Mouse (Mus musculus): ENCODE measurements around the gene Fkbp2. TPM values are rescaled to one million over a fixed set of nuclear protein-coding genes. Genes with fewer than 3 reads are reported as not detected.
"Not testable (repeated sequence)": the region's sequence is repeated elsewhere in the genome, so short reads cannot be mapped to it uniquely, and the experiment has no call there.

The Fkbp2 gene
- polyA plus RNA-seq, 1 experiment from 2014 or later = 147 TPM

GRCm38 (mm10) chr19:6997721-6998290, 17.5 kb upstream of the Fkbp2 start:
- Histone ChIP-seq H3K9ac (no peak overlapping the region), H3K4me2 (no peak overlapping the region), H3K27me3 (no peaks in the 10 kb centered on the region), H3K27ac (replicated peaks) (no peak overlapping the region), H3K9me3 (no peaks in the 10 kb centered on the region), H3K4me3 (no peak overlapping the region), H3K36me3 (peaks cover 18% of the 10 kb centered on the region), H3K4me1 (replicated peaks) (peaks cover 45% of the 10 kb centered on the region)
- no peak for ATAC-seq (ENCODE audit: low FRiP score, low read depth)
- WGBS = 86% methylated on average over 9 of the region's 9 CpGs

DNA sequence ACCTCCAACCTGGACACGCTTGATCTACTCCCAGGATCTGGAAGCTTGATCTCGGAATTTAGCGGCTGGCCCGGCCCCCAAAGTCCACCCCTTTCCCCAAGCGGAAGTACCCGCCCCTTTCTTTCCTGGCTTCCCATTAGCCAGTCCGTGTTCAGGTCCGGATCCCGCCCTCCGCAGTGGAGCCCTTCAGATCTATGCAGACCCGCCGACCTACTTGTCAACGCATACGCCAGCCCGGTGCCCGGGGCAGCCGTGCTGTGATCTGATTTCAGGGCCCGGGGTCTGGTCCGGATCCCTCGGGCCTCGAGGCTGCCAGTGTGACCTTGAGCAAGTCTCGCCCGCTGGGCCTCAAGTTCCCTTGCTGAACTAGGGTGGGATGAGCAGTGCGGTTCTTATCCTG, 15.7 kb upstream of the Fkbp2 start, which contains the start of the genes Nudt22 and Trpt1:
Nudt22 (minus strand) TSS at position 112 of the 400 bp plus-strand sequence.
Trpt1 (plus strand) TSS at position 126 of the 400 bp plus-strand sequence.
- Histone ChIP-seq H3K27me3 (no peaks in the 10 kb centered on the region), H3K36me3 (peaks cover 18% of the 10 kb centered on the region), H3K9me3 (no peaks in the 10 kb centered on the region), H3K9ac (peak within 1 kb of the TSS; percentile 68), H3K4me1 (replicated peaks) (peaks cover 54% of the 10 kb centered on the region), H3K4me3 (peak within 1 kb of the TSS; percentile 61), H3K27ac (replicated peaks) (peak within 1 kb of the TSS; percentile 78), H3K4me2 (peak within 1 kb of the TSS; percentile 86)
- peak; percentile 79 for ATAC-seq (ENCODE audit: low FRiP score, low read depth)
- WGBS = under 1% methylated on average over 24 of the region's 24 CpGs

- Histone ChIP-seq H3K4me3 (peak overlapping the region; percentile 61), H3K9me3 (no peaks in the 10 kb centered on the region), H3K27ac (replicated peaks) (peak overlapping the region; percentile 57), H3K4me1 (replicated peaks) (peaks cover 54% of the 10 kb centered on the region), H3K9ac (peak overlapping the region; percentile 68), H3K36me3 (peaks cover 18% of the 10 kb centered on the region), H3K27me3 (no peaks in the 10 kb centered on the region), H3K4me2 (peak overlapping the region; percentile 86)
- 53% methylated on average over 21 of the region's 21 CpGs for WGBS
- no peak for ATAC-seq (ENCODE audit: low FRiP score, low read depth)
Observed at GRCm38 (mm10) chr19:6995255-6995991, 15.1 kb upstream of the Fkbp2 start.

GRCm38 (mm10) chr19:6994489-6994888, 14.2 kb upstream of the Fkbp2 start:
- H3K27me3 ChIP-seq = no peaks in the 10 kb centered on the region
- H3K9ac ChIP-seq = 0 out of 2 replicates have a peak overlapping the region, but pooled peaks have one; percentile 68
- 91% methylated on average over 8 of the region's 8 CpGs for WGBS
- H3K9me3 ChIP-seq = no peaks in the 10 kb centered on the region
- H3K36me3 ChIP-seq = peaks cover 10% of the 10 kb centered on the region
- 0 out of 2 replicates have a peak overlapping the region, but pooled peaks have one; percentile 61 for H3K4me3 ChIP-seq
- peaks cover 54% of the 10 kb centered on the region for H3K4me1 ChIP-seq (replicated peaks)
- no peak for ATAC-seq (ENCODE audit: low FRiP score, low read depth)
- H3K4me2 ChIP-seq = peak overlapping the region; percentile 86
- H3K27ac ChIP-seq (replicated peaks) = no peak overlapping the region

DNA sequence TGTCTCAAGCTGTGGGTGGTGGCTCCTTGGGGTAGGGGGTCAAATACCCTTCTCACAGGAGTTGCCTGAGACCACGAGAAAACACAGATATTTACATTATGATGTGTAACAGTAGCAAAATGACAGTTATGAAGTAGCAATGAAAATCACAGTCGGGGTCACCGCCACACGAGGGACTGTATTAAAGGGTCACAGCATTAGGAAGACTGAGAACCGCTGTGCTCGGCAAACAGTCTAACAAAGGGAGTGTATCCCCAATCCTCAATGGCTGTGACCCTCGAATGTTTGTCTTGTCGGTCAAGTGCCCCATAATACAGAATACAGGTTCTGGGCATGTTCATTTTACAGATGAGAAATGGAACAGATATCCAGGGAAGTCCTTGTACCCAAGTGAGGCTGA, 13.7 kb upstream of the Fkbp2 start:
- no peak overlapping the region for H3K27ac ChIP-seq (replicated peaks)
- 88% methylated on average over 8 of the region's 8 CpGs for WGBS
- no peak overlapping the region for H3K4me2 ChIP-seq
- H3K9me3 ChIP-seq = no peaks in the 10 kb centered on the region
- H3K4me3 ChIP-seq = no peak overlapping the region
- no peak for ATAC-seq (ENCODE audit: low FRiP score, low read depth)
- H3K4me1 ChIP-seq (replicated peaks) = peaks cover 54% of the 10 kb centered on the region
- no peak overlapping the region for H3K9ac ChIP-seq
- no peaks in the 10 kb centered on the region for H3K27me3 ChIP-seq
- H3K36me3 ChIP-seq = peaks cover 5% of the 10 kb centered on the region; the same call in 1 of the 2 replicates

DNA sequence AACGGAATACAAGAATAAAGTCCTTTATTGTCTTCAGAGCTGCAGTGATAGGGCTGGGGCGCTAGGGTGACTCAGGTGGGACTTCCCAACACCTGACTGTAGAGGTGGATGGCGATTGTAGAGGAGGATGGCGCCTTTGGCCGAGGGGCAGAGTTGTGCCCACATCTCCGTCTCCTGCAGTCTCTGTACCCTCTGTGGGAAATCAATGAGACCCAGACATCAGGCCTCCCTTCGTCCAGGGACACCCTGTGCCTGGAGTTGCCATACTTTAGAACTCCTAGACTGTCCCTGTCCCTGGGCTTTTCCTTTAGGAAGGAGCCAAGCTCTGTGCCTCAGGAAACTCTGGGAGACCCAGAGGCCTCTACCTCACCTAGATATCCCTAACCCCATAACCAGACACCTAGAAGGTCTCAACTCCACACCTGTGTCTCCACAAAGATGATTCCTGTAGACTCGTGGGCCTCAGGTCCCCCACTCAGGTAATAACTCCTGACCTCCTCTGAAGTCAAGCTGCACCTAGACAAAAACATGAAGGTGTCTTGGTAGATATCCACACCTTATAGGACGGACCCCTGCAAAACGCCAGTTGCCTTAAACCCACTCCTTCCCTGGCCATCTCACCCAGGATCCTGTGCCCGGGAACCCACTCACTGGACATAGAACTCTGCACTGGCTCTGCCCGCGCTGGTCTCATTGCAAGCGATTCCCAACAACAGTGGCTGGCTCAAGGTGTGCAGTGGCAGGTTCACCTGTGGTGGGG, 12.9 kb upstream of the Fkbp2 start:
- Histone ChIP-seq H3K27ac (replicated peaks) (peak overlapping the region; percentile 54; the same call in 1 of the 2 replicates), H3K4me2 (peak overlapping the region; percentile 98), H3K4me3 (peak overlapping the region; percentile 55), H3K36me3 (no peaks in the 10 kb centered on the region), H3K9ac (peak overlapping the region; percentile 44), H3K9me3 (no peaks in the 10 kb centered on the region), H3K4me1 (replicated peaks) (peaks cover 56% of the 10 kb centered on the region), H3K27me3 (no peaks in the 10 kb centered on the region)
- no peak for ATAC-seq (ENCODE audit: low FRiP score, low read depth)
- WGBS = 64% methylated on average over 14 of the region's 14 CpGs

DNA sequence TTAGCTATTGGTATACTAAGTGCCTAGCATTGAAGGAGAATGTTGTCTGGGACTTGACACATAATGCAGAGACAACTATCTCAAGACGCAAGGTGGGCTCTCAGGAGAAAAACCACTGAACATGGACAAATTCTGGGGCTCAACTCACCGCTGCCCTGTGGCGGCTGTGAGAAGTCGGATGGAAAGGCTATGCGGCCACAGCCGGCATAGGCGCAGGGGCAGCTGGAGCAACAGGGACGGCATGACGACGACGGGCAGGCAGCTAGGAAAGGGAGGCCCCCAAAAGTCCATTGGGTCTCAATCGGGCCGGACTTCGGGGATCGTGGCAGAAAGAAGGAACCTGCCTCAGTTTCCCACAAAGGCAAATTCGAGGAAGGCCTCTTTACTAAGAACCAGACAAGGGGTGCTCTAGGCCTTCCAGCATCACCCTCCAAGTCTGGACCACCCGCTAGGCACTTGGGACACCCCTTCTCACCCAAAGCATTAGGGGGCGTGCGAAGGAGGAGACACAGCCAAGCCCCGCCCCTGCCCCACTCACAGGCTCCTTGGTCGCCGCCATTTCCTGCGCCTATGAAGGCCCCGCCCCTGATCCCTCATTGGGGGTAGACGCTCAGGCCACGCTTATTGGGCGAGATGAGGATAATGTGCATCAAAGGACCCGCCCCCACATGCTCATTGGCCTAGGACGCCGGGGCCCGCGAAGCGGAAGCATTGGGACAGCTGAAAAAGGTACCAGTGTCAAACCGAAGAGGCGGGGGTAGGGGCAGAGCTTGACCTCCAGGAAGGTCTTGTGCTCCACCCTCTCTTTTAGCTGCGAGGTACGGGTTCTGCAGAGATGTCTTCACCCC, 11.9 kb upstream of the Fkbp2 start, which contains the start of gene Dnajc4:
Dnajc4 (minus strand) TSS at position 562 of the 848 bp plus-strand sequence.
- Histone ChIP-seq H3K4me3 (peak within 1 kb of the TSS; percentile 55), H3K9ac (peak within 1 kb of the TSS; percentile 64), H3K9me3 (no peaks in the 10 kb centered on the region), H3K4me2 (peak within 1 kb of the TSS; percentile 98), H3K27ac (replicated peaks) (peak within 1 kb of the TSS; percentile 54), H3K36me3 (no peaks in the 10 kb centered on the region), H3K27me3 (no peaks in the 10 kb centered on the region), H3K4me1 (replicated peaks) (peaks cover 57% of the 10 kb centered on the region)
- peak; percentile 94 for ATAC-seq (ENCODE audit: low FRiP score, low read depth)
- WGBS = 2% methylated on average over 37 of the region's 37 CpGs

DNA sequence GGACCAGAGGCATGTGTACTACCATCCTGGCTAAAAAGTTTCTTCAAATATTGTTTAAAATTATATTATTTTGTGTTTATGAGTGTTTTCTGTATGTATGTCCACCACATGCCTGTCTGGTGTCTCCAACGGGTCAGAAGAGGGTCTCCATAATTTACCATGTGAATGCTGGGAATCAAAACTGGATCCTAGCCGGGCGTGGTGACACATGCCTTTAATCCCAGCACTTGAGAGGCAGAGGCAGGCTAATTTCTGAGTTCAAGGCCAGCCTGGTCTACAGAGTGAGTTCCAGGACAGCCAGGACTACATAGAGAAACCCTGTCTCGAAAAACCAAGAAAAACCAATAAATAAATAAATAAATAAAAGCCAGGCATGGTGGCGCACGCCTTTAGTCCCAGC, 10.9 kb upstream of the Fkbp2 start:
- H3K27me3 ChIP-seq; H3K9me3 ChIP-seq; H3K4me3 ChIP-seq; H3K9ac ChIP-seq; H3K27ac ChIP-seq (replicated peaks); ATAC-seq (ENCODE audit: low FRiP score, low read depth); H3K36me3 ChIP-seq: not testable (repeated sequence)
- H3K4me2 ChIP-seq = peak overlapping the region; percentile 98
- H3K4me1 ChIP-seq (replicated peaks) = peaks cover 55% of the 10 kb centered on the region
- WGBS = 94% methylated on average over 6 of the region's 6 CpGs

DNA sequence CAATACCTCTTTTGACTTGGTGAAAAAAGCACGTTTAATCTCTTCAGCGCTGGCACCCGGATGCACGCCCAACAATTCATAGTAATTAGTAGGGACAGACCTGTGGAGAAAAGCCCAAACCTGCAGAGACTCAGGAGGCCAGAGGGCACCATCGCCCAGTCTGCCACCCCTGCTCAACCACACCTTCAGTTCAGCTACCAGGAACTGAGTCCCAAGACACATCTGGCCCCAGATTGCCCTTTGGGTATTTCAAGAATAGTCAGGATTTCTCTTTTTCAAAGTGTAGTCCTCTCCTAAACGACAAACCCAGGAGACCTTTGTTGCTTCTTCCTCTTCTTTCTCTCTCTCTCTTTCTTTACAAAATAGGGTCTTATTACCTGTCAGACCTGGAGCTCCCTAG, 10.4 kb upstream of the Fkbp2 start:
- no peaks in the 10 kb centered on the region for H3K36me3 ChIP-seq
- no peak overlapping the region for H3K4me3 ChIP-seq
- 93% methylated on average over 6 of the region's 6 CpGs for WGBS
- H3K4me2 ChIP-seq = no peak overlapping the region
- no peaks in the 10 kb centered on the region for H3K9me3 ChIP-seq
- H3K4me1 ChIP-seq (replicated peaks) = peaks cover 58% of the 10 kb centered on the region
- H3K27ac ChIP-seq (replicated peaks) = no peak overlapping the region
- H3K9ac ChIP-seq = no peak overlapping the region
- ATAC-seq (ENCODE audit: low FRiP score, low read depth) = no peak
- H3K27me3 ChIP-seq = no peaks in the 10 kb centered on the region

DNA sequence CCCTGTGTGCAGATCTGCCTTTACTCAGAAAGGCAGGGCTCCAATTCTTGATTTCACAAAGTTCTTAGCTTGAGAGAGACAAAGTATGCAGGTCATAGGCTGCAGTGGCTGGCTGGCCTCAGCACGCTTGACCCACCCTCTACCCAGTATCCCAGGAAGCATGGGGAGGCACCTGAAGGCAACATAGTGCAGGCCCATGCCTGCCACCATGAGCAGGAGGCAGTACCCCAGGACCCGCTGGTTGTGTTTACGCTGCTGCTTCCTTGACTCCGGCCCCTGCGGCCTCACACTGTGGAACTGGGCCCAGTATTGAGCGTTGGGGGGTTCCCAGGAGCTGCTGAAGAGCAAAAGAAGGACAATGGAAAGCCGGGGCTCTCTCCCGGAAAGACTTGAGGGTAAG, 8.9 kb upstream of the Fkbp2 start:
- H3K9me3 ChIP-seq = no peaks in the 10 kb centered on the region
- H3K9ac ChIP-seq = no peak overlapping the region
- WGBS = 81% methylated on average over 8 of the region's 8 CpGs
- H3K4me2 ChIP-seq = no peak overlapping the region
- ATAC-seq (ENCODE audit: low FRiP score, low read depth) = no peak
- H3K4me3 ChIP-seq = no peak overlapping the region
- no peak overlapping the region for H3K27ac ChIP-seq (replicated peaks)
- H3K27me3 ChIP-seq = no peaks in the 10 kb centered on the region
- no peaks in the 10 kb centered on the region for H3K36me3 ChIP-seq
- H3K4me1 ChIP-seq (replicated peaks) = peaks cover 45% of the 10 kb centered on the region

GRCm38 (mm10) chr19:6987904-6988285, 7.6 kb upstream of the Fkbp2 start:
- peaks cover 9% of the 10 kb centered on the region; the same call in 1 of the 2 replicates for H3K36me3 ChIP-seq
- no peaks in the 10 kb centered on the region for H3K27me3 ChIP-seq
- peak overlapping the region; percentile 73 for H3K4me3 ChIP-seq
- 5% methylated on average over 8 of the region's 8 CpGs for WGBS
- peak overlapping the region; percentile 86 for H3K4me2 ChIP-seq
- ATAC-seq (ENCODE audit: low FRiP score, low read depth) = no peak
- H3K9ac ChIP-seq = peak overlapping the region; percentile 89
- no peaks in the 10 kb centered on the region for H3K9me3 ChIP-seq
- peaks cover 33% of the 10 kb centered on the region for H3K4me1 ChIP-seq (replicated peaks)
- peak overlapping the region; percentile 83 for H3K27ac ChIP-seq (replicated peaks)

Measured in hindbrain, embryonic 15.5 days (tissue).